Mouse (Mus musculus) MEL (cell line): Measurements from ENCODE around the gene Rtp4. TPM values are rescaled to one million over a fixed set of nuclear protein-coding genes. Genes with fewer than 3 reads are reported as not detected.

Source experiments
- DNase-seq: peaks from one replicate; pipeline ENCODE4 v3.0.0; 2011; ENCODE audit warnings: low read depth, low spot score
- H3K27ac ChIP-seq: 2 replicates; pipeline ENCODE4 v1.5.1; 2012; ENCODE audit warnings: low read depth, mild to moderate bottlenecking, control low read depth, low read length, moderate library complexity; ENCODE audit not compliant: control insufficient read depth
- H3K27me3 ChIP-seq, 2 experiments: fragments of 150-350 bp in 1 of 2; sonication (generic) in 1 of 2; 2 replicates each; pipeline ENCODE4 v1.6.1; 2012; ENCODE audit warnings: low read length in 2 of 2, mild to moderate bottlenecking in 2 of 2, improper control_type of control experiment in 1 of 2, moderate library complexity in 1 of 2; ENCODE audit not compliant: insufficient read depth in 2 of 2, control insufficient read depth in 1 of 2
- H3K36me3 ChIP-seq, 2 experiments: 2 replicates each; pipeline ENCODE4 v1.6.1; 2012 to 2014; ENCODE audit warnings: low read length in 2 of 2, improper control_type of control experiment in 1 of 2, inconsistent platforms in 1 of 2, mild to moderate bottlenecking in 1 of 2; ENCODE audit not compliant: insufficient read depth in 2 of 2, control insufficient read depth in 1 of 2
- H3K4me1 ChIP-seq, 2 experiments: fragments of 150-350 bp in 1 of 2; sonication (generic) in 1 of 2; 2 replicates each; pipeline ENCODE4 v1.6.1; 2012; ENCODE audit warnings: low read length in 2 of 2, improper control_type of control experiment in 1 of 2, mild to moderate bottlenecking in 1 of 2; ENCODE audit not compliant: insufficient read depth in 2 of 2, control insufficient read depth in 1 of 2
- H3K4me3 ChIP-seq, 2 experiments: fragments of 150-350 bp in 1 of 2; sonication (generic) in 1 of 2; 2 replicates each; pipeline ENCODE4 v1.5.1; 2012; ENCODE audit warnings: low read depth in 2 of 2, low read length in 2 of 2, mild to moderate bottlenecking in 2 of 2, moderate library complexity in 2 of 2, control low read depth in 1 of 2, improper control_type of control experiment in 1 of 2; ENCODE audit not compliant: control insufficient read depth in 1 of 2, insufficient read depth in 1 of 2
- H3K79me2 ChIP-seq: 2 replicates; pipeline ENCODE4 v1.6.1; 2012; ENCODE audit warnings: mild to moderate bottlenecking, low read length, moderate library complexity; ENCODE audit not compliant: control insufficient read depth, poor library complexity, insufficient read depth
- H3K9ac ChIP-seq: 2 replicates; pipeline ENCODE4 v1.6.1; 2012; ENCODE audit warnings: low read depth, mild to moderate bottlenecking, control low read depth, low read length, moderate library complexity; ENCODE audit not compliant: control insufficient read depth, poor library complexity, severe bottlenecking
- H3K9me3 ChIP-seq: fragments of 150-350 bp; sonication (generic); replicated peaks from 2 replicates; pipeline ENCODE4 v1.6.1; 2012; ENCODE audit warnings: mild to moderate bottlenecking, low read length, improper control_type of control experiment, moderate library complexity; ENCODE audit not compliant: insufficient read depth
- BHLHE40 ChIP-seq: IDR thresholded peaks from 2 replicates; pipeline ENCODE4 v1.6.1; 2012; ENCODE audit warnings: low read depth, mild to moderate bottlenecking, inconsistent platforms, low read length, improper control_type of control experiment, borderline replicate concordance
- CHD2 ChIP-seq: IDR thresholded peaks from 2 replicates; pipeline ENCODE4 v1.6.1; 2011; ENCODE audit warnings: low read length, improper control_type of control experiment
- CTCF ChIP-seq, 3 experiments: IDR thresholded peaks in 2 of 3; conservative IDR thresholded peaks in 1 of 3; 2 replicates each; pipeline ENCODE4 v1.5.1; 2011 to 2012; ENCODE audit warnings: low read length in 3 of 3, low read depth in 2 of 3, mild to moderate bottlenecking in 2 of 3, improper control_type of control experiment in 1 of 3, inconsistent platforms in 1 of 3, mixed read lengths in 1 of 3, moderate library complexity in 1 of 3; ENCODE audit not compliant: control insufficient read depth in 1 of 3, insufficient read depth in 1 of 3, poor library complexity in 1 of 3, severe bottlenecking in 1 of 3
- ELF1 ChIP-seq: IDR thresholded peaks from 2 replicates; pipeline ENCODE4 v1.6.1; 2014; ENCODE audit warnings: low read depth, mild to moderate bottlenecking, inconsistent platforms, low read length, improper control_type of control experiment, moderate library complexity
- GATA1 ChIP-seq: IDR thresholded peaks from 2 replicates; pipeline ENCODE4 v1.6.1; 2011; ENCODE audit warnings: low read depth, low read length, improper control_type of control experiment
- HCFC1 ChIP-seq: IDR thresholded peaks from 2 replicates; pipeline ENCODE4 v1.6.1; 2012; ENCODE audit warnings: low read depth, mild to moderate bottlenecking, inconsistent platforms, low read length, improper control_type of control experiment, moderate library complexity
- KAT2A ChIP-seq: conservative IDR thresholded peaks from 2 replicates; pipeline ENCODE4 v1.6.1; 2012; ENCODE audit warnings: low read depth, low read length, improper control_type of control experiment, inconsistent platforms
- MAX ChIP-seq: IDR thresholded peaks from 2 replicates; pipeline ENCODE4 v1.6.1; 2011; ENCODE audit warnings: low read length, improper control_type of control experiment
- MXI1 ChIP-seq: IDR thresholded peaks from 2 replicates; pipeline ENCODE4 v1.6.1; 2011; ENCODE audit warnings: mild to moderate bottlenecking, low read depth, low read length, improper control_type of control experiment
- MYB ChIP-seq: IDR thresholded peaks from 2 replicates; pipeline ENCODE4 v1.6.1; 2011; ENCODE audit warnings: mild to moderate bottlenecking, low read depth, low read length, improper control_type of control experiment
- MYC ChIP-seq: IDR thresholded peaks from 2 replicates; pipeline ENCODE4 v1.6.1; 2011; ENCODE audit warnings: low read depth, mild to moderate bottlenecking, low read length, improper control_type of control experiment, moderate library complexity
- POLR2AphosphoS2 ChIP-seq: IDR thresholded peaks from 2 replicates; pipeline ENCODE4 v1.6.1; 2011; ENCODE audit warnings: low read length, improper control_type of control experiment
- POLR2AphosphoS5 ChIP-seq: IDR thresholded peaks from 2 replicates; pipeline ENCODE4 v1.6.1; 2012; ENCODE audit warnings: low read depth, borderline replicate concordance, mild to moderate bottlenecking, inconsistent platforms, low read length, moderate library complexity, mixed read lengths
- RAD21 ChIP-seq: IDR thresholded peaks from 2 replicates; pipeline ENCODE4 v1.6.1; 2011; ENCODE audit warnings: mild to moderate bottlenecking, low read depth, low read length, improper control_type of control experiment
- RCOR1 ChIP-seq: IDR thresholded peaks from 2 replicates; pipeline ENCODE4 v1.6.1; 2012; ENCODE audit warnings: low read depth, mild to moderate bottlenecking, inconsistent platforms, low read length, improper control_type of control experiment
- SIN3A ChIP-seq: IDR thresholded peaks from 2 replicates; pipeline ENCODE4 v1.6.1; 2012; ENCODE audit warnings: low read length, improper control_type of control experiment, inconsistent platforms
- TBP ChIP-seq: IDR thresholded peaks from 2 replicates; pipeline ENCODE4 v1.8.0; 2011; ENCODE audit warnings: low read depth, low read length, improper control_type of control experiment
- TCF12 ChIP-seq: IDR thresholded peaks from 2 replicates; pipeline ENCODE4 v1.6.1; 2014; ENCODE audit warnings: low read depth, mild to moderate bottlenecking, inconsistent platforms, low read length, improper control_type of control experiment, moderate library complexity
- USF1 ChIP-seq: IDR thresholded peaks from 2 replicates; pipeline ENCODE4 v1.6.1; 2014; ENCODE audit warnings: low read depth, mild to moderate bottlenecking, inconsistent platforms, low read length, improper control_type of control experiment, moderate library complexity
- USF2 ChIP-seq, 2 experiments: IDR thresholded peaks; 2 replicates each; pipeline ENCODE4 v1.6.1; 2011 to 2012; ENCODE audit warnings: improper control_type of control experiment in 2 of 2, low read length in 2 of 2, borderline replicate concordance in 1 of 2, inconsistent platforms in 1 of 2, low read depth in 1 of 2, mild to moderate bottlenecking in 1 of 2; ENCODE audit not compliant: insufficient read depth in 1 of 2
- ZC3H11A ChIP-seq: IDR thresholded peaks from 2 replicates; pipeline ENCODE4 v1.6.1; 2012; ENCODE audit warnings: low read depth, mild to moderate bottlenecking, inconsistent platforms, low read length, improper control_type of control experiment
- ZKSCAN1 ChIP-seq: IDR thresholded peaks from 2 replicates; pipeline ENCODE4 v1.6.1; 2012; ENCODE audit warnings: low read depth, mild to moderate bottlenecking, inconsistent platforms, low read length, improper control_type of control experiment, moderate library complexity
- ZNF384 ChIP-seq: IDR thresholded peaks from 2 replicates; pipeline ENCODE4 v1.6.1; 2012; ENCODE audit warnings: low read depth, mild to moderate bottlenecking, inconsistent platforms, low read length, improper control_type of control experiment
- polyA plus RNA-seq, 2 experiments: library from polyadenylated mRNA; stranded (reverse) in 1 of 2; unstranded in 1 of 2; fragments of >175 nt in 1 of 2; fragments of >200 nt in 1 of 2; gene quantifications; 2 replicates each; pipeline versions ENCODE4 v1.2.1 to v1.2.4; 2012; ENCODE audit warnings: low replicate concordance in 2 of 2, low read depth in 1 of 2; ENCODE audit not compliant: insufficient read length in 2 of 2, insufficient read depth in 1 of 2, missing spikeins in 1 of 2
- total RNA-seq: library from RNA; depleted of rRNA; stranded (reverse); fragments of 300-350 nt; gene quantifications from 2 replicates; pipeline ENCODE4 v1.2.3, GENCODE M21; 2012

Gene Rtp4
- total and polyA plus RNA-seq, 3 experiments, result not detected

DNA sequence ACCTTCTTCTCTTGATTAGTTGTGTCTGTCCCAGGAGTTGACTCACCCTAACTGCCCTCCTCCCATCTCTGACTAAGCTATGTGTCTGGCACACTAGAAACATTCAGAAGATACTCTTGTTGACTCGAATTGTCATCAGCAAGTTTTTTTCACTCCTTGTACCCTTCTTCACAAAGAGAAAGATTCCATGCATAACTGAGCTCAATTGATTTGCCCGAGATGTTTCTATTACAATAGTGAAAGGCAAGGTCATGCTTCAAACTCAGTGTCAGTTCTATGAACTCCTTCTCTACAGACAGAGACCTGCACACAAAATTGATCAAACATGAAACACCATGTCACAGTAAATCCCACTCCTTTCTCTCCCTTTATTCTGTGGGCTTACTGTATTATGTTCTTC is 111.4 kb downstream of the Rtp4 start:
- no peaks in the 10 kb centered on the region for H3K27me3 ChIP-seq
- DNase-seq, result no peak
- no peak overlapping the region for H3K4me3 ChIP-seq
- no peaks in the 10 kb centered on the region for H3K9me3 ChIP-seq
- H3K79me2 ChIP-seq, result no peaks in the 10 kb centered on the region
- H3K9ac ChIP-seq, result no peak overlapping the region
- H3K36me3 ChIP-seq, result no peaks in the 10 kb centered on the region
- no peaks in the 10 kb centered on the region for H3K4me1 ChIP-seq
- H3K27ac ChIP-seq, result no peak overlapping the region
- no peak for TF ChIP-seq POLR2AphosphoS5
- TF ChIP-seq ZC3H11A, result no peak
- no peak for TF ChIP-seq MYB
- TF ChIP-seq USF2 (IDR thresholded peaks at IDR 0.05; ENCODE audit: borderline replicate concordance in 1 of 2, insufficient read depth in 1 of 2, low read depth in 1 of 2, low read length in 2 of 2), result no peak
- no peak for TF ChIP-seq MYC

GRCm38 (mm10) chr16:23632681-23633080 is 112.6 kb downstream of the Rtp4 start:
- peak; percentile 5 for DNase-seq

DNA sequence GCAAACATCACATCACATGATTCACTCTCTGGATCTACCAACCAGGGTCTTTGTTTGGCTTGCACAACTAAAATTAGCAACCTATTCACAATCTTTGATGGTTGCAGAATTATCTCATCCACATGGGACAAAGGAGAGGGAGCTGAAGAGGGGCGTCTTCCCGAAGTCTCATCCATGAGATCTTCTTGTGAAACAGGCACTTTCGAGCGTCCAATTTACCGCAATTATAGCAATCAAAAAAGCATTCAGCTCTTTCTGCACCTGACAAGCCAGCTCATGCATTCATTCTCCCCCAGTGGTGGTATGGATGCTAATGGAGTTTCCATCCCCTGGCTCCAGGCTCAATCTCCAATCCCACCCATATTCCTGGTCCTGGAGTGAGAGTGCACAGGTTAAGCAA is 132.9 kb downstream of the Rtp4 start:
- no peaks in the 10 kb centered on the region for H3K36me3 ChIP-seq
- H3K79me2 ChIP-seq, result no peaks in the 10 kb centered on the region
- H3K4me3 ChIP-seq, result no peak overlapping the region
- no peaks in the 10 kb centered on the region for H3K4me1 ChIP-seq
- no peak overlapping the region for H3K9ac ChIP-seq
- H3K27ac ChIP-seq, result no peak overlapping the region
- no peaks in the 10 kb centered on the region for H3K27me3 ChIP-seq
- H3K9me3 ChIP-seq, result no peaks in the 10 kb centered on the region
- TF ChIP-seq ZKSCAN1 (no peak), RCOR1 (no peak), MXI1 (no peak), ELF1 (no peak), POLR2AphosphoS2 (no peak), GATA1 (no peak), USF1 (no peak), CHD2 (no peak), SIN3A (no peak), ZNF384 (no peak), TBP (no peak), KAT2A (no peak), HCFC1 (no peak), TCF12 (no peak), MAX (no peak), BHLHE40 (no peak)
- DNase-seq, result no peak

More at GRCm38 (mm10) chr16:23632681-23633080, 112.6 kb downstream of the Rtp4 start:
- Histone ChIP-seq H3K36me3 (no peaks in the 10 kb centered on the region), H3K4me1 (no peaks in the 10 kb centered on the region), H3K9ac (no peak overlapping the region), H3K79me2 (no peaks in the 10 kb centered on the region), H3K9me3 (no peaks in the 10 kb centered on the region), H3K4me3 (no peak overlapping the region), H3K27ac (no peak overlapping the region), H3K27me3 (no peaks in the 10 kb centered on the region)
- TF ChIP-seq TBP (no peak), CTCF (IDR thresholded peaks at IDR 0.05 in 2 of 3, conservative IDR thresholded peaks at IDR 0.05 in 1 of 3; ENCODE audit: control insufficient read depth in 1 of 3, insufficient read depth in 1 of 3, low read depth in 2 of 3, low read length in 3 of 3, poor library complexity in 1 of 3, severe bottlenecking in 1 of 3) (0 out of 6 replicates have a peak, but pooled peaks of 1 of the 3 experiments have one; percentile 15), RAD21 (peak; percentile 0; the same call in 1 of the 2 replicates)
